Comparison of ENCODE assay signal across 8 mouse cellular contexts in genomic region chr12:98181729-98182128, GRCm38 (mm10).
DNase-seq lines count a peak whose midpoint lies in the region; ATAC-seq and TF ChIP-seq lines count a peak whose summit lies in the region.

No protein-coding gene starts in this region.

- DNase-seq in liver, embryonic 14.5 days (ENCODE audit: low read depth in 3 of 3, low spot score in 3 of 3): peak; percentile 1 to 13 (median 1)
- peak; percentile 45 for DNase-seq in cerebellum, adult 8-10 months
- peak; percentile 58 for DNase-seq in induced T-regulatory cell, adult 2 months (ENCODE audit: low read depth)
- DNase-seq in left cerebral cortex, postnatal 14 days (ENCODE audit: low spot score in 2 of 2): peak; percentile 71 to 83
- peak; percentile 91 for DNase-seq in midbrain, postnatal 0 days (ENCODE audit: low spot score)
- DNase-seq in thymus, postnatal 4 days: no peak

- ATAC-seq in liver, embryonic 14.5 days (ENCODE audit: insufficient read depth): no peak
- ATAC-seq in liver, embryonic 12.5 days: no peak
- peak; percentile 84 for ATAC-seq in frontal cortex, adult (ENCODE audit: low TSS enrichment)
- ATAC-seq in midbrain, postnatal 0 days (ENCODE audit: low FRiP score): 0 out of 2 replicates have a peak, but pooled peaks have one; percentile 16

- WGBS in liver, embryonic 14.5 days (ENCODE audit: insufficient replicate concordance): 25% methylated on average over 9 of the region's 9 CpGs
- whole genome bisulfite sequencing in liver, embryonic 12.5 days (ENCODE audit: insufficient replicate concordance): 30% methylated on average over 9 of the region's 9 CpGs
- WGBS in midbrain, postnatal 0 days: 6% methylated on average over 9 of the region's 9 CpGs

- no peaks in the 10 kb centered on the region for H3K36me3 ChIP-seq in liver, embryonic 14.5 days (replicated peaks; ENCODE audit: control insufficient read depth, insufficient read depth, low read depth)
- no peaks in the 10 kb centered on the region for H3K36me3 ChIP-seq in liver, embryonic 12.5 days
- no peaks in the 10 kb centered on the region for H3K36me3 ChIP-seq in midbrain, postnatal 0 days (ENCODE audit: insufficient read depth, low read length)

- H3K4me2 ChIP-seq in liver, embryonic 14.5 days (ENCODE audit: low read depth): no peak overlapping the region
- H3K4me2 ChIP-seq in liver, embryonic 12.5 days: no peak overlapping the region
- peak overlapping the region; percentile 38; the same call in 1 of the 2 replicates for H3K4me2 ChIP-seq in midbrain, postnatal 0 days (ENCODE audit: low read depth, low read length, poor library complexity, severe bottlenecking)

- intact Hi-C loops in left cerebral cortex, postnatal 14 days (cut with DNase I): loop anchor here (10.0 kb wide), 1 partner anchor 1027 kb away; no protein-coding TSS in a partner anchor

- H3K4me3 ChIP-seq in liver, embryonic 14.5 days (ENCODE audit: insufficient read depth in 1 of 2, low read depth in 2 of 2, low read length in 2 of 2): no peak overlapping the region
- no peak overlapping the region for H3K4me3 ChIP-seq in liver, embryonic 12.5 days
- peak overlapping the region; percentile 15; the same call in 1 of the 2 replicates for H3K4me3 ChIP-seq in midbrain, postnatal 0 days (ENCODE audit: low read depth, low read length)

- no peak overlapping the region for H3K27ac ChIP-seq in liver, embryonic 14.5 days
- H3K27ac ChIP-seq in liver, embryonic 12.5 days: no peak overlapping the region
- no peak overlapping the region for H3K27ac ChIP-seq in midbrain, postnatal 0 days (ENCODE audit: low read depth, low read length)

- no peak for TF ChIP-seq EP300 in liver, embryonic 14.5 days (IDR thresholded peaks at IDR 0.05; ENCODE audit: low read depth)

- H3K4me1 ChIP-seq in liver, embryonic 14.5 days (replicated peaks; ENCODE audit: control insufficient read depth in 2 of 2, insufficient read depth in 2 of 2, low read length in 1 of 2): no peaks in the 10 kb centered on the region
- H3K4me1 ChIP-seq in liver, embryonic 12.5 days: no peaks in the 10 kb centered on the region
- H3K4me1 ChIP-seq in midbrain, postnatal 0 days (ENCODE audit: insufficient read depth, low read length): no peaks in the 10 kb centered on the region

- H3K9me3 ChIP-seq in liver, embryonic 14.5 days (ENCODE audit: control insufficient read depth, low read length): no peaks in the 10 kb centered on the region
- no peaks in the 10 kb centered on the region for H3K9me3 ChIP-seq in liver, embryonic 12.5 days (replicated peaks)
- H3K9me3 ChIP-seq in midbrain, postnatal 0 days (ENCODE audit: low read length): no peaks in the 10 kb centered on the region

- H3K9ac ChIP-seq in liver, embryonic 14.5 days (replicated peaks): no peak overlapping the region
- no peak overlapping the region for H3K9ac ChIP-seq in liver, embryonic 12.5 days
- H3K9ac ChIP-seq in midbrain, postnatal 0 days (replicated peaks; ENCODE audit: low read length, poor library complexity, severe bottlenecking): no peak overlapping the region

- peak; percentile 58 for TF ChIP-seq CTCF in liver, embryonic 14.5 days (IDR thresholded peaks at IDR 0.05; ENCODE audit: low read depth)
- peak; percentile 89 for TF ChIP-seq CTCF in midbrain, postnatal 0 days (IDR thresholded peaks at IDR 0.05)

- H3K27me3 ChIP-seq in liver, embryonic 14.5 days (ENCODE audit: control insufficient read depth, insufficient read depth, low read length): no peaks in the 10 kb centered on the region
- H3K27me3 ChIP-seq in liver, embryonic 12.5 days (replicated peaks): peaks cover 4% of the 10 kb centered on the region; the same call in 1 of the 2 replicates
- H3K27me3 ChIP-seq in midbrain, postnatal 0 days (ENCODE audit: insufficient read depth, low read length): no peaks in the 10 kb centered on the region

Comparison
In these comparisons a context has a peak if more than half of its experiments do, and no peak if none do; other contexts are left out.
1. ATAC-seq: peak in frontal cortex, adult (single experiment) and midbrain, postnatal 0 days (single experiment); none in liver, embryonic 14.5 days (single experiment) and liver, embryonic 12.5 days (single experiment).